Mouse (Mus musculus) ES-Bruce4 (cell line): ENCODE results near the gene Wnt10b. TPM values are rescaled to one million over a fixed set of nuclear protein-coding genes. Genes with fewer than 3 reads are reported as not detected.

Experiments used
- H3K27ac ChIP-seq: 2 replicates; pipeline ENCODE4 v1.5.1; 2012; ENCODE audit warnings: low read length, inconsistent platforms; ENCODE audit not compliant: insufficient read depth
- H3K27me3 ChIP-seq: 2 replicates; pipeline ENCODE4 v1.6.1; 2012; ENCODE audit warnings: mild to moderate bottlenecking, low read length, inconsistent platforms; ENCODE audit not compliant: control insufficient read depth, poor library complexity, insufficient read depth, severe bottlenecking
- H3K36me3 ChIP-seq: 2 replicates; pipeline ENCODE4 v1.6.1; 2012; ENCODE audit warnings: inconsistent platforms, mild to moderate bottlenecking, low read length, moderate library complexity; ENCODE audit not compliant: control insufficient read depth, poor library complexity, insufficient read depth, severe bottlenecking
- H3K4me1 ChIP-seq: one replicate; pipeline ENCODE4 v1.8.1; 2011; ENCODE audit warnings: low read length; ENCODE audit not compliant: control insufficient read depth, insufficient read depth
- H3K4me3 ChIP-seq: 2 replicates; pipeline ENCODE4 v1.5.1; 2011; ENCODE audit warnings: low read depth, mild to moderate bottlenecking, low read length
- H3K9ac ChIP-seq: 2 replicates; pipeline ENCODE4 v1.6.1; 2012; ENCODE audit warnings: low read depth, mild to moderate bottlenecking, inconsistent platforms; ENCODE audit not compliant: poor library complexity, severe bottlenecking
- H3K9me3 ChIP-seq: replicated peaks from 2 replicates; pipeline ENCODE4 v1.6.1; 2012; ENCODE audit warnings: mild to moderate bottlenecking, low read length, inconsistent platforms; ENCODE audit not compliant: control insufficient read depth, poor library complexity, insufficient read depth, severe bottlenecking
- CTCF ChIP-seq: IDR thresholded peaks from one replicate; pipeline ENCODE4 v1.8.1; 2011; ENCODE audit warnings: low read depth, low read length
- EP300 ChIP-seq: IDR thresholded peaks from 2 replicates; pipeline ENCODE4 v1.6.1; 2011; ENCODE audit warnings: low read depth, low read length; ENCODE audit not compliant: insufficient read depth
- POLR2A ChIP-seq: IDR thresholded peaks from one replicate; pipeline ENCODE4 v1.8.1; 2011; ENCODE audit warnings: low read length; ENCODE audit not compliant: insufficient read depth
- polyA plus RNA-seq: library from polyadenylated mRNA; stranded (reverse); fragments of >200 nt; gene quantifications from 2 replicates; pipeline ENCODE4 v1.2.4, GENCODE M21; 2011; ENCODE audit warnings: low read depth; ENCODE audit not compliant: missing spikeins, insufficient read depth, insufficient read length

Gene Wnt10b
- polyA plus RNA-seq, 1 experiment = 1.8 TPM

GRCm38 (mm10) chr15:98726079-98726478, 51.9 kb downstream of the Wnt10b start:
- Histone ChIP-seq H3K9ac (no peak overlapping the region), H3K36me3 (no peaks in the 10 kb centered on the region), H3K4me3 (no peak overlapping the region), H3K4me1 (peaks cover 1% of the 10 kb centered on the region), H3K27me3 (no peaks in the 10 kb centered on the region), H3K9me3 (no peaks in the 10 kb centered on the region), H3K27ac (no peak overlapping the region)
- TF ChIP-seq POLR2A (no peak), EP300 (no peak), CTCF (no peak)

- Histone ChIP-seq H3K4me1 (peaks cover 1% of the 10 kb centered on the region), H3K9me3 (no peaks in the 10 kb centered on the region), H3K27me3 (no peaks in the 10 kb centered on the region), H3K27ac (no peak overlapping the region), H3K36me3 (no peaks in the 10 kb centered on the region), H3K9ac (no peak overlapping the region), H3K4me3 (no peak overlapping the region)
- no peak for TF ChIP-seq CTCF
- no peak for TF ChIP-seq EP300
Observed at GRCm38 (mm10) chr15:98724441-98724840, 53.5 kb downstream of the Wnt10b start.

DNA sequence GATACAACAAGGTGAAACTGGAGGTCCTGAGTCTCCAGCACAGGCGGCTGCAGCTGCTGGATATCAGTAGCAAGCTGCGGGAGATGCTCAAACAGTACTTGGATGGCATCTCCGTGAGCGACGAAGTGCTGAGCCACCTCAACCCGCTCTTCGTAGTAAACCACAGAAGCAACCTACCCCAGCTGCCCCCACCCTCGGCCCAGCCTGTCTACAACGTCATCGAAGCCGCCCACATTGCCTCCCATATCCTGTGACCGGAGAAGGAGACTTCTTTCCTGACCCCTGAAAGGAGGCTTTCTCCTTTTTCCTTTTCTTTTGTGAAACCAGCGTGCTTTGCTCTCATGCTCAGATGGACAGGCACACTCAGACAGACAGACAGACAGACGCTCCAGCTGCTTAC, 55.1 kb downstream of the Wnt10b start:
- Histone ChIP-seq H3K4me3 (no peak overlapping the region), H3K9me3 (no peaks in the 10 kb centered on the region), H3K36me3 (no peaks in the 10 kb centered on the region), H3K9ac (no peak overlapping the region), H3K27me3 (no peaks in the 10 kb centered on the region), H3K4me1 (peaks cover 1% of the 10 kb centered on the region), H3K27ac (no peak overlapping the region)
- TF ChIP-seq POLR2A = no peak
- TF ChIP-seq EP300 = no peak

DNA sequence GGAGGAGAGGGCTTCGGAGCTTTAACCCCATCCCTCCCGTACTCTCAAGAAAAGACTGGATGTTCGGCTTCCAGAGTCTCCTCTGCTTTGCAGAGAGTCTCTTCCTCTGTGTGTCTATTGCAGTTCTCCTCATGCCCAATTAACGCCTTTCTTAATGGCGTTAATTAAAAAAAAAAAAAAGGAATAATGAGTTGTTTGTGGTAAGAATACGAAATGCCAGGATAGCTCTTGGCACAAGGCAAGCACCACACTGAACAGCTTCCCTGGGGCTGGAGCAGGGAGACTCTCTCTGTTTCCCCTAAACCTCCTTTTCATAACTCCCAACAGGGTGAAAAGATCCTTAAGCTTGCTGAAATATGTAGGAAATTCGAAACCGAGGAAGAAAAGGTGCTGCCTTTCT, 55.8 kb downstream of the Wnt10b start:
- Histone ChIP-seq H3K9ac (no peak overlapping the region), H3K4me3 (no peak overlapping the region), H3K4me1 (peaks cover 1% of the 10 kb centered on the region), H3K9me3 (no peaks in the 10 kb centered on the region), H3K36me3 (no peaks in the 10 kb centered on the region), H3K27ac (no peak overlapping the region), H3K27me3 (no peaks in the 10 kb centered on the region)
- TF ChIP-seq POLR2A (no peak), CTCF (no peak), EP300 (no peak)

Other genes with a start within 250 kb of the Wnt10b start
- 116 and 119 TPM in 2 replicates for gene Kansl2, start 243.9 kb downstream of the Wnt10b start, polyA plus RNA-seq
- 66.8 and 73.1 TPM in 2 replicates for gene Ccnt1, start 207.2 kb downstream of the Wnt10b start, polyA plus RNA-seq
- 1.7 and 2.6 TPM in 2 replicates for gene 4930415O20Rik, start 207.1 kb downstream of the Wnt10b start, polyA plus RNA-seq
- 12.5 and 12.8 TPM in 2 replicates for gene Adcy6, start 168.1 kb downstream of the Wnt10b start, polyA plus RNA-seq
- gene Cacnb3, start 147.3 kb downstream of the Wnt10b start, polyA plus RNA-seq = 16.8 and 18.7 TPM in 2 replicates
- gene Ddx23, start 115.3 kb downstream of the Wnt10b start, polyA plus RNA-seq = 121 TPM in 2 replicates
- 3.4 and 3.7 TPM in 2 replicates for gene Rnd1, start 100.7 kb downstream of the Wnt10b start, polyA plus RNA-seq
- gene Ccdc65, start 69.9 kb downstream of the Wnt10b start, polyA plus RNA-seq = 0.85 TPM in 1 of 2 replicates, not detected in the other
- 28.2 and 30.0 TPM in 2 replicates for gene Fkbp11, start 50.0 kb downstream of the Wnt10b start, polyA plus RNA-seq
- 58.4 and 59.3 TPM in 2 replicates for gene Arf3, start 14.9 kb downstream of the Wnt10b start, polyA plus RNA-seq
- not detected in 2 replicates for gene Wnt1, start 11.7 kb upstream of the Wnt10b start, polyA plus RNA-seq
- not detected in 2 replicates for gene Ddn, start 31.3 kb upstream of the Wnt10b start, polyA plus RNA-seq
- gene Prkag1, start 53.4 kb upstream of the Wnt10b start, polyA plus RNA-seq = 51.0 and 61.0 TPM in 2 replicates
- gene Kmt2d, start 93.1 kb upstream of the Wnt10b start, polyA plus RNA-seq = 51.9 and 62.2 TPM in 2 replicates
- gene Rhebl1, start 116.4 kb upstream of the Wnt10b start, polyA plus RNA-seq = 40.3 and 41.9 TPM in 2 replicates
- gene Dhh, start 120.4 kb upstream of the Wnt10b start, polyA plus RNA-seq = 0.40 and 0.78 TPM in 2 replicates
- gene Lmbr1l, start 140.1 kb upstream of the Wnt10b start, polyA plus RNA-seq = 30.9 and 33.4 TPM in 2 replicates
- 3,464 and 4,107 TPM in 2 replicates for gene Tuba1b, start 156.4 kb upstream of the Wnt10b start, polyA plus RNA-seq
- gene Gm49450, start 175.4 kb upstream of the Wnt10b start, polyA plus RNA-seq = not detected in 2 replicates
- gene Tuba1a, start 175.6 kb upstream of the Wnt10b start, polyA plus RNA-seq = 700 and 767 TPM in 2 replicates